Mouse (Mus musculus) forebrain, embryonic 12.5 days (tissue): ENCODE data around the gene Slc9a5. TPM values are rescaled to one million over a fixed set of nuclear protein-coding genes. Genes with fewer than 3 reads are reported as not detected.

Source experiments
- ATAC-seq: fragments of 200-750 bp; cut with Nextera tagmentation; 2 replicates; pipeline ENCODE4 v1.8.0; 2017; ENCODE audit warnings: moderate TSS enrichment; ENCODE audit not compliant: low FRiP score
- H3K27ac ChIP-seq: fragments of 300-500 bp; sonication (generic); 2 replicates; pipeline ENCODE4 v1.5.1; 2016; ENCODE audit warnings: mild to moderate bottlenecking
- H3K27me3 ChIP-seq: fragments of 300-500 bp; sonication (generic); 2 replicates; pipeline ENCODE4 v1.6.1; 2016; ENCODE audit warnings: mild to moderate bottlenecking
- H3K36me3 ChIP-seq: fragments of 300-500 bp; sonication (generic); replicated peaks from 2 replicates; pipeline ENCODE4 v1.6.1; 2016; ENCODE audit warnings: mild to moderate bottlenecking
- H3K4me1 ChIP-seq: fragments of 300-500 bp; sonication (generic); 2 replicates; pipeline ENCODE4 v1.6.1; 2016
- H3K4me2 ChIP-seq: fragments of 300-500 bp; sonication (generic); 2 replicates; pipeline ENCODE4 v1.6.1; 2016; ENCODE audit warnings: mild to moderate bottlenecking, moderate library complexity
- H3K4me3 ChIP-seq: fragments of 300-500 bp; sonication (generic); replicated peaks from 2 replicates; pipeline ENCODE4 v1.5.1; 2016; ENCODE audit warnings: mild to moderate bottlenecking
- H3K9ac ChIP-seq: fragments of 300-500 bp; sonication (generic); 2 replicates; pipeline ENCODE4 v1.6.1; 2016; ENCODE audit warnings: mild to moderate bottlenecking
- H3K9me3 ChIP-seq: fragments of 300-500 bp; sonication (generic); 2 replicates; pipeline ENCODE4 v1.6.1; 2016
- WGBS: fragments of 180-500 bp; shearing (Covaris S2); methylation state at CpG from one replicate; pipeline ENCODE4 v1.1.7; 2016; 5-methylcytosine and 5-hydroxymethylcytosine counted together
- microRNA counts: library from miRNA; unstranded; fragments of <30 nt; microRNA quantifications from one replicate; lab custom pipeline; 2017
- microRNA-seq: library from miRNA; unstranded; fragments of <30 nt; microRNA quantifications from one replicate; pipeline ENCODE4, GENCODE M21; 2017
- polyA plus RNA-seq: library from polyadenylated mRNA; unstranded; fragments of >200 nt; fragmentation: Nextera tagmentation; extraction: Ambion mirVana; gene quantifications from 2 replicates; pipeline ENCODE4 v1.2.1, GENCODE M21; 2016

The Slc9a5 gene
- polyA plus RNA-seq, 1 experiment from 2014 or later = 6.4 TPM

GRCm38 (mm10) chr8:105397747-105398146 lies 49.1 kb downstream of the Slc9a5 start:
- Histone ChIP-seq H3K4me3 (no peak overlapping the region), H3K9ac (no peak overlapping the region), H3K27ac (no peak overlapping the region), H3K4me1 (peaks cover 5% of the 10 kb centered on the region; the same call in 1 of the 2 replicates), H3K27me3 (no peaks in the 10 kb centered on the region), H3K36me3 (no peaks in the 10 kb centered on the region), H3K9me3 (no peaks in the 10 kb centered on the region), H3K4me2 (no peak overlapping the region)
- WGBS = 47% methylated on average over 3 of the region's 3 CpGs
- ATAC-seq = no peak

GRCm38 (mm10) chr8:105400016-105400415 lies 51.4 kb downstream of the Slc9a5 start:
- no peak for ATAC-seq
- no peaks in the 10 kb centered on the region for H3K9me3 ChIP-seq
- H3K36me3 ChIP-seq = no peaks in the 10 kb centered on the region
- 84% methylated on average over 5 of the region's 5 CpGs for WGBS
- H3K4me1 ChIP-seq = peaks cover 5% of the 10 kb centered on the region; the same call in 1 of the 2 replicates
- no peak overlapping the region for H3K9ac ChIP-seq
- no peak overlapping the region for H3K4me3 ChIP-seq
- no peaks in the 10 kb centered on the region for H3K27me3 ChIP-seq
- H3K27ac ChIP-seq = no peak overlapping the region
- no peak overlapping the region for H3K4me2 ChIP-seq

GRCm38 (mm10) chr8:105403467-105403866 lies 54.8 kb downstream of the Slc9a5 start:
- H3K36me3 ChIP-seq = no peaks in the 10 kb centered on the region
- no peak overlapping the region for H3K9ac ChIP-seq
- peaks cover 5% of the 10 kb centered on the region; the same call in 1 of the 2 replicates for H3K4me1 ChIP-seq
- H3K4me3 ChIP-seq = no peak overlapping the region
- H3K27me3 ChIP-seq = no peaks in the 10 kb centered on the region
- no peak for ATAC-seq
- H3K9me3 ChIP-seq = no peaks in the 10 kb centered on the region
- no peak overlapping the region for H3K4me2 ChIP-seq
- 92% methylated on average over 8 of the region's 8 CpGs for WGBS
- no peak overlapping the region for H3K27ac ChIP-seq

- Histone ChIP-seq H3K9me3 (no peaks in the 10 kb centered on the region), H3K9ac (no peak overlapping the region), H3K27ac (no peak overlapping the region), H3K4me1 (peaks cover 5% of the 10 kb centered on the region; the same call in 1 of the 2 replicates), H3K36me3 (no peaks in the 10 kb centered on the region), H3K27me3 (no peaks in the 10 kb centered on the region), H3K4me2 (no peak overlapping the region), H3K4me3 (no peak overlapping the region)
- WGBS = 56% methylated on average over 1 of the region's 1 CpGs
- no peak for ATAC-seq
These were observed 55.9 kb downstream of the Slc9a5 start for GRCm38 (mm10) chr8:105404496-105404895.

- H3K4me2 ChIP-seq = no peak overlapping the region
- H3K4me3 ChIP-seq = no peak overlapping the region
- no peak for ATAC-seq
- no peaks in the 10 kb centered on the region for H3K36me3 ChIP-seq
- no peaks in the 10 kb centered on the region for H3K27me3 ChIP-seq
- WGBS = 78% methylated on average over 10 of the region's 10 CpGs
- no peaks in the 10 kb centered on the region for H3K9me3 ChIP-seq
- H3K27ac ChIP-seq = no peak overlapping the region
- H3K9ac ChIP-seq = no peak overlapping the region
- H3K4me1 ChIP-seq = peaks cover 4% of the 10 kb centered on the region; the same call in 1 of the 2 replicates
These were observed 57.8 kb downstream of the Slc9a5 start for GRCm38 (mm10) chr8:105406416-105406815.

GRCm38 (mm10) chr8:105408331-105408730 lies 59.7 kb downstream of the Slc9a5 start:
- Histone ChIP-seq H3K27me3 (peaks cover 5% of the 10 kb centered on the region), H3K9me3 (0 out of 2 replicates have a peak, but pooled peaks cover under 1% of the 10 kb centered on the region), H3K4me3 (no peak overlapping the region), H3K36me3 (no peaks in the 10 kb centered on the region), H3K4me1 (peaks cover 1% of the 10 kb centered on the region), H3K4me2 (no peak overlapping the region), H3K27ac (no peak overlapping the region), H3K9ac (no peak overlapping the region)
- ATAC-seq = no peak
- WGBS = 64% methylated on average over 7 of the region's 7 CpGs

- Histone ChIP-seq H3K36me3 (no peaks in the 10 kb centered on the region), H3K4me3 (no peak overlapping the region), H3K9ac (no peak overlapping the region), H3K4me2 (no peak overlapping the region), H3K27me3 (peaks cover 17% of the 10 kb centered on the region), H3K4me1 (peaks cover 7% of the 10 kb centered on the region), H3K9me3 (0 out of 2 replicates have a peak, but pooled peaks cover 3% of the 10 kb centered on the region), H3K27ac (no peak overlapping the region)
- ATAC-seq = no peak
- 97% methylated on average over 6 of the region's 6 CpGs for WGBS
These were observed 61.3 kb downstream of the Slc9a5 start for GRCm38 (mm10) chr8:105409947-105410346.

- peak within 1 kb of the TSS; percentile 59 for H3K4me2 ChIP-seq
- peaks cover 17% of the 10 kb centered on the region for H3K27me3 ChIP-seq
- H3K27ac ChIP-seq = no peak within 1 kb of the TSS
- peak within 1 kb of the TSS; percentile 36 for H3K4me3 ChIP-seq
- ATAC-seq = peak; percentile 64
- 2% methylated on average over 34 of the region's 34 CpGs for WGBS
- H3K36me3 ChIP-seq = no peaks in the 10 kb centered on the region
- H3K4me1 ChIP-seq = peaks cover 7% of the 10 kb centered on the region
- peak within 1 kb of the TSS; percentile 36 for H3K9ac ChIP-seq
- 0 out of 2 replicates have a peak, but pooled peaks cover 3% of the 10 kb centered on the region for H3K9me3 ChIP-seq
These were observed 64.7 kb downstream of the Slc9a5 start, which contains the start of the genes Kctd19 and Lrrc36 for GRCm38 (mm10) chr8:105413391-105413790. Kctd19 (minus strand) TSS chr8:105413502. Lrrc36 (plus strand) TSS chr8:105413571.

- Histone ChIP-seq H3K4me2 (no peak overlapping the region), H3K27me3 (peaks cover 5% of the 10 kb centered on the region), H3K4me1 (no peaks in the 10 kb centered on the region), H3K36me3 (no peaks in the 10 kb centered on the region), H3K9me3 (no peaks in the 10 kb centered on the region), H3K27ac (no peak overlapping the region), H3K9ac (no peak overlapping the region), H3K4me3 (no peak overlapping the region)
- ATAC-seq = no peak
- WGBS = 77% methylated on average over 2 of the region's 2 CpGs
These were observed 70.3 kb downstream of the Slc9a5 start for GRCm38 (mm10) chr8:105418992-105419391.

MicroRNAs encoded within 50 kb of the gene (microRNA counts, 519-probe panel; counts per million panel counts)
- microRNA mmu-miR-328 (lab: Ali Mortazavi, UCI) = 3,475 counts per million, percentile 32 among the panel's probes with 10 or more counts

Small RNAs within 50 kb of the gene (microRNA-seq; reads per million reads assigned to microRNA genes)
- gene Gm27320 (not detected), gene Mir328 (372 reads per million, percentile 66 among the genes with 10 or more reads in this experiment)

Other genes with a start within 250 kb of the Slc9a5 start
- gene Ces4a, start 217.0 kb upstream of the Slc9a5 start, polyA plus RNA-seq = not detected in 2 replicates
- 58.3 and 60.0 TPM in 2 replicates for gene Cbfb, start 178.2 kb upstream of the Slc9a5 start, polyA plus RNA-seq
- gene D230025D16Rik, start 123.7 kb upstream of the Slc9a5 start, polyA plus RNA-seq = 26.5 and 27.8 TPM in 2 replicates
- 3.3 and 4.5 TPM in 2 replicates for gene B3gnt9, start 93.7 kb upstream of the Slc9a5 start, polyA plus RNA-seq
- gene Tradd, start 84.2 kb upstream of the Slc9a5 start, polyA plus RNA-seq = 10.8 and 11.0 TPM in 2 replicates
- 0.54 and 0.68 TPM in 2 replicates for gene Fbxl8, start 84.2 kb upstream of the Slc9a5 start, polyA plus RNA-seq
- 0.11 TPM in 1 of 2 replicates, not detected in the other for gene Hsf4, start 79.0 kb upstream of the Slc9a5 start, polyA plus RNA-seq
- 3.3 TPM in 2 replicates for gene Nol3, start 72.7 kb upstream of the Slc9a5 start, polyA plus RNA-seq
- gene 4931428F04Rik, start 59.0 kb upstream of the Slc9a5 start, polyA plus RNA-seq = 47.6 and 53.0 TPM in 2 replicates
- 10.4 and 11.2 TPM in 2 replicates for gene Exoc3l, start 52.7 kb upstream of the Slc9a5 start, polyA plus RNA-seq
- gene E2f4, start 51.2 kb upstream of the Slc9a5 start, polyA plus RNA-seq = 79.1 and 80.1 TPM in 2 replicates
- 1.3 and 1.4 TPM in 2 replicates for gene Elmo3, start 43.2 kb upstream of the Slc9a5 start, polyA plus RNA-seq
- gene Lrrc29, start 22.6 kb upstream of the Slc9a5 start, polyA plus RNA-seq = 0.78 and 1.1 TPM in 2 replicates
- 87.5 and 89.7 TPM in 2 replicates for gene Tmem208, start 22.5 kb upstream of the Slc9a5 start, polyA plus RNA-seq
- gene Fhod1, start 890 bp upstream of the Slc9a5 start, polyA plus RNA-seq = 1.4 and 1.6 TPM in 2 replicates
- gene Plekhg4, start 24.4 kb downstream of the Slc9a5 start, polyA plus RNA-seq = 1.2 TPM in 2 replicates
- gene Kctd19, start 64.7 kb downstream of the Slc9a5 start, polyA plus RNA-seq = 0.13 TPM in 1 of 2 replicates, not detected in the other
- gene Lrrc36, start 64.7 kb downstream of the Slc9a5 start, polyA plus RNA-seq = 1.2 and 1.4 TPM in 2 replicates
- gene Tppp3, start 122.7 kb downstream of the Slc9a5 start, polyA plus RNA-seq = 39.9 and 41.3 TPM in 2 replicates
- 24.7 and 26.1 TPM in 2 replicates for gene Zdhhc1, start 148.1 kb downstream of the Slc9a5 start, polyA plus RNA-seq
- gene Hsd11b2, start 169.9 kb downstream of the Slc9a5 start, polyA plus RNA-seq = 10.9 and 12.0 TPM in 2 replicates
- gene Atp6v0d1, start 217.2 kb downstream of the Slc9a5 start, polyA plus RNA-seq = 94.3 and 95.4 TPM in 2 replicates